Mouse (Mus musculus) stomach, embryonic 16.5 days (tissue): ENCODE data around the gene Etfb. TPM values are rescaled to one million over a fixed set of nuclear protein-coding genes. Genes with fewer than 3 reads are reported as not detected.

Source experiments
- ATAC-seq: fragments of 200-750 bp; cut with Nextera tagmentation; 2 replicates; pipeline ENCODE4 v1.8.0; 2017; ENCODE audit warnings: moderate number of reproducible peaks, moderate TSS enrichment; ENCODE audit not compliant: insufficient read depth, low FRiP score
- H3K27ac ChIP-seq: fragments of 300-500 bp; sonication (generic); 2 replicates; pipeline ENCODE4 v1.5.1; 2014; ENCODE audit warnings: low read length
- H3K27me3 ChIP-seq: fragments of 300-500 bp; sonication (generic); 2 replicates; pipeline ENCODE4 v1.6.1; 2014; ENCODE audit warnings: low read length, control low read depth, mixed read lengths; ENCODE audit not compliant: control insufficient read depth, insufficient read depth
- H3K36me3 ChIP-seq: fragments of 300-500 bp; sonication (generic); 2 replicates; pipeline ENCODE4 v1.6.1; 2014; ENCODE audit warnings: low read length; ENCODE audit not compliant: control insufficient read depth, insufficient read depth
- H3K4me1 ChIP-seq: fragments of 300-500 bp; sonication (generic); 2 replicates; pipeline ENCODE4 v1.6.1; 2014; ENCODE audit warnings: low read length, control low read depth, mixed read lengths; ENCODE audit not compliant: control insufficient read depth, insufficient read depth
- H3K4me2 ChIP-seq: fragments of 300-500 bp; sonication (generic); 2 replicates; pipeline ENCODE4 v1.6.1; 2014; ENCODE audit warnings: low read depth, low read length, mixed read lengths
- H3K4me3 ChIP-seq: fragments of 300-500 bp; sonication (generic); replicated peaks from 2 replicates; pipeline ENCODE4 v1.5.1; 2014; ENCODE audit warnings: mild to moderate bottlenecking, low read length
- H3K9ac ChIP-seq: fragments of 300-500 bp; sonication (generic); 2 replicates; pipeline ENCODE4 v1.6.1; 2014; ENCODE audit warnings: low read length
- H3K9me3 ChIP-seq: fragments of 300-500 bp; sonication (generic); replicated peaks from 2 replicates; pipeline ENCODE4 v1.6.1; 2016; ENCODE audit warnings: low read length, control low read depth; ENCODE audit not compliant: control insufficient read depth
- WGBS: fragments of 180-500 bp; shearing (Covaris S2); extraction: QIAGEN DNeasy Blood & Tissue Kit; methylation state at CpG from one replicate; pipeline ENCODE4 v1.1.7; 2014; 5-methylcytosine and 5-hydroxymethylcytosine counted together
- polyA plus RNA-seq: library from polyadenylated mRNA; unstranded; fragments of >200 nt; fragmentation: Nextera tagmentation; extraction: Ambion mirVana; gene quantifications from 2 replicates; pipeline ENCODE4 v1.2.1, GENCODE M21; 2015

Etfb gene
- polyA plus RNA-seq, 1 experiment from 2014 or later = 382 TPM

DNA sequence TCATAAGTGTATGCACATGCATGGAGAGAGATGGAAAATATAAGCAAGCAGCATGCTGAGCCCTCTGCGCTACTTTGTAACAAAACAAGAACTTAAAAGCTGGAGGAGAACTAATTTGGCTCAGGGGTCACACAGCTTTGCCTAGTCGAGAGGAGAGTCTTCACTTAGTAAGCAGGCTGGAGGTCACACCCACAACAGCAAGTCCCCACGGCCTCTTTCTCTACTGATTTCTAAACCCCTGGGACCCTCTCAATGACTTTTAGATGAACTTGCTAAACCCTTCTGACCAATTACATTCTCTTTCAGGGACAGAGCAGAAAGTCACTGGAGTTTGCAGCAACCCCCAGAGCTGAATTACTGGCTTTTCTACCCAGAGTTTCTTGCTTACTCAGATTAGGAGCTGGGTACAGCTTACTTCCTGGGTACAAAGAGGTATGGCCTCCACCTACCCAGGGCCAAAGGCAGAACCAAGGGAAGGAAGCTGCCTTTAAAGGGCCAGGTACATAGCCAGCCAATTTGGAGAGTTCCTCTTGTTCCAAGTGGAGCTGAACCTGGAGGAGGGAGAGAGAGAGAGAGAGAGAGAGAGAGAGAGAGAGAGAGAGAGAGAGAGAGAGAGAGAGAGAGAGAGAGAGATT, 19.8 kb upstream of the Etfb start:
- no peaks in the 10 kb centered on the region for H3K9me3 ChIP-seq
- no peaks in the 10 kb centered on the region for H3K36me3 ChIP-seq
- WGBS = 62% methylated on average over 3 of the region's 3 CpGs
- H3K4me2 ChIP-seq = no peak overlapping the region
- no peaks in the 10 kb centered on the region for H3K4me1 ChIP-seq
- no peak overlapping the region for H3K4me3 ChIP-seq
- no peaks in the 10 kb centered on the region for H3K27me3 ChIP-seq
- H3K27ac ChIP-seq = no peak overlapping the region
- H3K9ac ChIP-seq = no peak overlapping the region
- ATAC-seq = no peak

DNA sequence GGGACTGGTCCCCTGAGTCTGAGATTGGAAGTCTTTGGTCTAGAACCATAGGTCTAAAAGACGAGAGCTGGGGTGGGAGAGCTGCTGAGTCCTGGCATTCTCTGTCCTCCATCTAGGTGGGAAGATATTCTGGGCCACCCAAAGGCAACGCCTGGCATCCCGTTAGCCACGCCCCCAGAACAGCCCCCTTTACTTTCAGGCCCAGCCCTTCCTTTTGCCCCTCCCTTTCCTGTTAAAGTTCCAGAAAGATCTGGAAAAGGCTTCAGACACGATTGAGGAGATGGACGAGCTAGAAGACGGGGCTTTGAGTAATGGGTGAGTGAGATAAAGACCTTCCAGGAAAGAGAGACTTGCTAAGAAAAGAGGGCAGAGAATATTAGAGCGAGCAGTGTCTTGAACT, 16.5 kb upstream of the Etfb start, which contains the start of gene Lim2:
TSS of gene Lim2 (plus strand) at position 265 of the 400 bp plus-strand sequence.
- WGBS = 74% methylated on average over 8 of the region's 8 CpGs
- no peaks in the 10 kb centered on the region for H3K9me3 ChIP-seq
- no peak within 1 kb of the TSS for H3K27ac ChIP-seq
- H3K4me1 ChIP-seq = no peaks in the 10 kb centered on the region
- H3K27me3 ChIP-seq = no peaks in the 10 kb centered on the region
- H3K9ac ChIP-seq = no peak within 1 kb of the TSS
- no peak within 1 kb of the TSS for H3K4me2 ChIP-seq
- no peaks in the 10 kb centered on the region for H3K36me3 ChIP-seq
- ATAC-seq = no peak
- H3K4me3 ChIP-seq = no peak within 1 kb of the TSS

DNA sequence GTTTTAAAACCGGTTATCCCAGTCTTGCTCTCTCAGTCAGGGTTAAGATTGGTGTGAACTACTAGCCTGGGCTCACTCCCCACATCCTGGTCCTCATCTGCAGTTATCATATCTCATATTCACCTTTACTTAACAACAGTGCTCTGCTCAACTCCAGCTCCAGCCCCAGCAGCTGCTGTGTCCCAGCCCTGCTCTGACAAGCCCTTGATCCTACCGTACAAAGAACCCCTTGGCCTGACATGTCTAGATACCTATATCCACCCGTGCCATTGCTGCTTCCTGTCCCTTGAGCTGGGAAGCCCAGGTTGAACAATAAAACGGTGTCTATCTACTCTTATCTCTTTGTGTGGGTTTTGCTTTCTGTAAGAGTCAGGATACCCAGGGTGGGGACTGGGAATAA, 14.4 kb upstream of the Etfb start:
- Histone ChIP-seq H3K4me1 (no peaks in the 10 kb centered on the region), H3K4me3 (no peak overlapping the region), H3K27ac (no peak overlapping the region), H3K9ac (no peak overlapping the region), H3K9me3 (no peaks in the 10 kb centered on the region), H3K4me2 (no peak overlapping the region), H3K36me3 (no peaks in the 10 kb centered on the region), H3K27me3 (no peaks in the 10 kb centered on the region)
- peak; percentile 37; the same call in 1 of the 2 replicates for ATAC-seq
- WGBS = 38% methylated on average over 4 of the region's 4 CpGs

DNA sequence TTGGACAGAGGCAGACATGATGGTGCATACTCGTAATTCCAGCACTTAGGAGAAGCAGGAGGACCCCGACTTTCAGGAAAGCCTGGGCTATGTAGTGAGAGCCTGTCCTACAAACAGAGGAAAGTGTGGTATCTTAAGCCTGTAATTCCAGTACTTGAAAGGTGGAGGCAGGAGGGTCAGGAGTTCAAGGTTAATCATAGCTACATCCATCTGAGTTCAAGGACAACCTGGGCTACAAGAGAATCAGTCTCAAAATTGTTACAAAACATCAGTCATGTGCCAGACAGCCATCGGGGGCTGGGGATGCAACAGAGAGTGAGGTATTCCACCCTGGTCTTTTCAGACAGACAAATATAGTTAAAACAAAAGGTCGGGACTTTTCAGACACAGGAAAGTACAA, 11.0 kb upstream of the Etfb start:
- Histone ChIP-seq H3K27me3 (no peaks in the 10 kb centered on the region), H3K36me3 (no peaks in the 10 kb centered on the region), H3K4me2 (no peak overlapping the region), H3K4me3 (no peak overlapping the region), H3K4me1 (no peaks in the 10 kb centered on the region), H3K9me3 (no peaks in the 10 kb centered on the region), H3K9ac (no peak overlapping the region), H3K27ac (no peak overlapping the region)
- 71% methylated on average over 4 of the region's 4 CpGs for WGBS
- ATAC-seq = no peak

DNA sequence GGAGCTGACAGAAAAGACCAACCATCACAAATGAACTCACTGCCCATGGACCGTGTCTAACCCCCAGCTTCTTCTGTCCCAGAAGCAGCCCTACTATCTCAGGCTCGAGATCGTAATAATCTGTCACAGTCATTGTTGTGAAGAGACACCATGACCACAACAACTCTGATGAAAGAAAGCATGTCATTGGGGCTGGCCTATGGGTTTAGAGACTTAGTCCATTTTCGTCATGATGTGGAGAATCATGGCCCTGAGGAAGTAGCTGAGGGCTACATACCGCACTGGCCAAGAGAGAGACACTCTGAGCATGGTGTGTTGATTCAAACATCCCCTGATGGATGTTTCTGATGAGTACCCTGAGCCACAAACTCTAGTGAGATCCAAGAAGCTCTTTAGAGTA, 9.2 kb upstream of the Etfb start:
- Histone ChIP-seq H3K4me2 (no peak overlapping the region), H3K4me1 (no peaks in the 10 kb centered on the region), H3K27ac (no peak overlapping the region), H3K27me3 (no peaks in the 10 kb centered on the region), H3K4me3 (no peak overlapping the region), H3K36me3 (no peaks in the 10 kb centered on the region), H3K9ac (no peak overlapping the region), H3K9me3 (no peaks in the 10 kb centered on the region)
- no peak for ATAC-seq
- WGBS = 86% methylated on average over 5 of the region's 5 CpGs

DNA sequence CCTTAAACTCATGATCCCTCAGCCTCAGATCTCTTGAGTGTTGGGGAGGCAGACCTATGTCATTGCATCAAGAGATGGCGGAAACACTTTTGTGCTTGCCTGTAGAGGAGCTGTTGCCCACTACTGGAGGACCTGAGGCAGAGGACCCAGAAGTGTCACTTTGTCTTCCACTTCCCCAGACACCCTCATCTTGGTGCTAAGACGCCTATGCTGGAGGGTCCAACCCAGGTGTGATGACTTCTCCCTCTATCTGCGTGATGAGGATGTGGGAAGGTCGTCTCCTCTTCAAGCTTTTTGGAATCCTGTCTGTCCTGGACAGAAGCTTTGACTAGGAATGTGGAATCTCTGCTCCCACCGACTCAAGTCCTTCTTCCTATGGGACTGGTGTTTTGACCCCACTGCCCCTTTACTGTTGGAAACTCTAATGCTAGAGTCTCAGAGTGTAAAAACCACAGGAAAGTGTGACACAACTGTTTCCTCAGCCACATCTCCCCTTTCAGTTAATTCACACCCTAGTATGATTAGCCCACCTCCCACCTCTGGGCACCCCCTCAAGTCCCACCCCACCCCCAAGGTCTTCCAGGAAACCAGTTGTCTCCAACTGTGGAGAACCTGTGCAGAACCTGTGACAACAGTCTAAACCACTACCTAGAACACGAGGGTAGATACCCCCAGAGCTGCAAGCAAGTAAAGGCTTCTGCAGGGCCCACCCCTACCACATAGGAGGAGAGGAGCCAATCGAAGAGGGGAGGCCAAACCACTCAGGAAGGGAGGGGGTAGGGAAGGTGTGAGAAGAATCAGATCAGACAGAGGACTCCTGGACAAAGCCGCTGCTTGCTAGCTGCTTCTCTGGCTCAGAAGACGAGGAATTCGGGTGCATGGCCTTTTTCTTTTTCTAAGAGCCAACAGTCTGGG, 7.3 kb upstream of the Etfb start, which contains the start of gene Nkg7:
TSS of gene Nkg7 (plus strand) at position 733 of the 915 bp plus-strand sequence.
- no peak for ATAC-seq
- H3K27me3 ChIP-seq = no peaks in the 10 kb centered on the region
- 67% methylated on average over 10 of the region's 10 CpGs for WGBS
- H3K4me3 ChIP-seq = no peak within 1 kb of the TSS
- H3K9me3 ChIP-seq = no peaks in the 10 kb centered on the region
- H3K4me1 ChIP-seq = no peaks in the 10 kb centered on the region
- no peak within 1 kb of the TSS for H3K27ac ChIP-seq
- H3K36me3 ChIP-seq = no peaks in the 10 kb centered on the region
- H3K9ac ChIP-seq = no peak within 1 kb of the TSS
- H3K4me2 ChIP-seq = no peak within 1 kb of the TSS

DNA sequence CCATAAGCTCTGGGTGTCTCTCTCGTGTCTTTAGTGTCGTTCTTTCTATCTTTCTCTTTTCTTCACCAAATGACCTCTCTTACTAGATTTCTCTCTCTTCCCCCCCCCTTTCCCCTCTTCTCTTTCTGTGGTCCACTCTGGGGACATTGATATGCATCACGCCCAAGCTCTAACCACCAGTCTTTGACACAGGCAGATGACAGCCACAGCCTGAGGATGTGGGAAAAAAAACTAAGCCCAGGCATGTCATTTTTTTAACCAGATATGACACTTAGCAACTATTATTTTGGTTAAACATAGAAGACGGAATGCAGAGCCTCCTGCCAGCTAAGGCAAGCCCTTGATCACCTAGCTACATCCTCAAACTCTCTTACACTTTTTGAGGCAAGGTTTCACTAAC, 5.3 kb upstream of the Etfb start:
- ATAC-seq = no peak
- no peaks in the 10 kb centered on the region for H3K27me3 ChIP-seq
- H3K4me1 ChIP-seq = peaks cover 6% of the 10 kb centered on the region
- no peak overlapping the region for H3K4me3 ChIP-seq
- no peaks in the 10 kb centered on the region for H3K9me3 ChIP-seq
- H3K9ac ChIP-seq = no peak overlapping the region
- H3K36me3 ChIP-seq = no peaks in the 10 kb centered on the region
- H3K27ac ChIP-seq = no peak overlapping the region
- H3K4me2 ChIP-seq = no peak overlapping the region
- 82% methylated on average over 4 of the region's 4 CpGs for WGBS

DNA sequence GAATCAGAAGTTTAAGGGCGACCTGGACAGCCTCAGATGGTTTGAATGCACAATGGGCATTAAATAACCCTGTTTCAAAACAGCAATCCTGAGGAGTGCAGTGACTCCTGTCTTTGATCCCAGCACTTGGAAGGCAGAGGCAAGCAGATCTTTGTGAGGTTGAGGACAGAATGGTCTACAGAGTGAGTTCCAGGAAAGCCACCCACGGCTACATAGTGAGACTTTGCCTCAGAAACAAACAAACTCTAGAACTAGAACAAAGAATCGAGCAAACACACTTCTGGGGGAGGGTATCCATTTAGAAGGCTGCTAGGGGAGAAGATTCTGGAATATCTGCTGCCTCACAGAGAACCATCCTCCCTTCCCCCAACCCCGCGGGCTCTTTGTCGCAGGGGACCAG, 3.4 kb upstream of the Etfb start, which contains the start of gene Cldnd2:
TSS of gene Cldnd2 (plus strand) at position 301 of the 400 bp plus-strand sequence.
- no peak within 1 kb of the TSS for H3K27ac ChIP-seq
- no peaks in the 10 kb centered on the region for H3K36me3 ChIP-seq
- no peaks in the 10 kb centered on the region for H3K9me3 ChIP-seq
- H3K4me2 ChIP-seq = no peak within 1 kb of the TSS
- no peak within 1 kb of the TSS for H3K4me3 ChIP-seq
- 82% methylated on average over 6 of the region's 6 CpGs for WGBS
- H3K4me1 ChIP-seq = peaks cover 14% of the 10 kb centered on the region
- no peaks in the 10 kb centered on the region for H3K27me3 ChIP-seq
- ATAC-seq = no peak
- no peak within 1 kb of the TSS for H3K9ac ChIP-seq

DNA sequence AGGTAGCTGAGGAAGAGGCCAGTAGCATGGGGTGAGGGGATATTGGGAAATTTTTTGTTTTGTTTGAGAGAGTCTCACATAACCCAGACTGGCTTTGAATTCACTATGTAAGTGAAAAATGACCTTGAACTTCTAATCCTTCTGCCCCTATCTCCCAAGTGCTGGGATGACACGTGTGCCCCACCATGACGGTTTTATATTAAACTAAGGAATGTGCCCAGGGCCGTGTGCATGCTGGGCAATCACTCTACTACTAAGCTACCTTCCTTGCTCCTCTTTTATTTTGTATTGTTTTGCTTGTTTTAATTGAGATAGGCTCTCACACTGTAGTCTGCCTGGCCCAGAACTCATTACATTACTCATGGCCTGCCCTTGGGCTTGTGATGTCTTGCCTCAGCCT, 2.8 kb upstream of the Etfb start:
- Histone ChIP-seq H3K27me3 (no peaks in the 10 kb centered on the region), H3K9ac (no peak overlapping the region), H3K27ac (no peak overlapping the region), H3K4me1 (peaks cover 14% of the 10 kb centered on the region), H3K4me2 (no peak overlapping the region), H3K4me3 (no peak overlapping the region), H3K9me3 (no peaks in the 10 kb centered on the region), H3K36me3 (no peaks in the 10 kb centered on the region)
- 77% methylated on average over 3 of the region's 3 CpGs for WGBS
- no peak for ATAC-seq
